Mouse (Mus musculus) urinary bladder, postnatal 4 days (tissue): Measurements from ENCODE around the gene Pttg1ip.

Experiments used
- DNase-seq, 2 experiments: peaks; one replicate each; pipeline ENCODE4 v3.0.0; 2021 to 2022; ENCODE audit warnings: low spot score in 2 of 2

Pttg1ip gene

GRCm38 (mm10) chr10:77638956-77639355 lies 57.4 kb downstream of the Pttg1ip start:
- no peak for DNase-seq

GRCm38 (mm10) chr10:77643160-77643559 lies 61.6 kb downstream of the Pttg1ip start:
- DNase-seq: no peak

GRCm38 (mm10) chr10:77645571-77645970 lies 64.1 kb downstream of the Pttg1ip start:
- DNase-seq: no peak

- no peak for DNase-seq
These were observed 65.9 kb downstream of the Pttg1ip start for GRCm38 (mm10) chr10:77647461-77647860.

GRCm38 (mm10) chr10:77647901-77648300 lies 66.4 kb downstream of the Pttg1ip start:
- DNase-seq: no peak
